Mouse (Mus musculus) right cerebral cortex, postnatal 10 days (tissue): Measurements from ENCODE around the gene Dlec1.

Experiments
- DNase-seq, 2 experiments: peaks; one replicate each; pipeline ENCODE4 v3.0.0; 2021; ENCODE audit warnings: low spot score in 2 of 2

Gene Dlec1

DNA sequence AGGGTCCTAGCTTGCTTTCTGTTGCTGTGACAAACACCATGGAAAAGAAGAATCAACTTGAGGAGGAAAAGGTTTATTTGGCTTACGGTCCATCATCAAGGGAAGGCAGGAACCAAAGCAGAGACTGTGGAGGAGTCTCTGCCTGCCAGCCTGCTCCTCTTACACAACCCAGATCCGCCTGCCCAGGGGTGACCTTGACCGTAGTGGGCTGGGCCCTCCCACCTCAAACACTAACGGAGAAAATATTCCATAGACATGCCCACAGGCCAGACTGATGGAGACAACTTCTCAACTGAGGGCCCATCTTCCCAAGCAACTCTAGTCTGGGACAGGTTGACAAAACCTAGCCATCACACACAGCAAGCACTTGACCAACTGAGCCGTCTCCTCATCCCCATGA is 39.8 kb downstream of the Dlec1 start:
- no peak for DNase-seq

DNA sequence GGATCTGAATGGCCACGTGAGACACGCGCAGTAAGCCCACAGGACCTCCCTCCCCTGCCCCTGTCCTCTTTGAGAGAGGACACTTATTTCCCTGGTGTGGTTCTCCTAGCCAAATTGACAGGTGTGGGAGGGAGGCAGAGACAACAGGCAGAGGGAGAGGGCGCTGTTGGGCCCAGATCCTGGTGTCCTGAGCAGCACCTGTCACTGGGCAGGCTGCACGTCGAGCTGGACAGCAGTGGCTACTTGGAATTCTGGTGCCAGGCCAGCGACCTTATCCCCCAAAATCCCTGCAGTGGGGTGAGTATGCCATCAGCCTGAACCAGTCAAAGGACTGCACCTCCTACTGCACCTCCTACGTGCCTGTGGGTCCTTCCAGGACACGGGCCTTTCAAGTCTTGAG is 41.1 kb downstream of the Dlec1 start:
- no peak for DNase-seq

DNA sequence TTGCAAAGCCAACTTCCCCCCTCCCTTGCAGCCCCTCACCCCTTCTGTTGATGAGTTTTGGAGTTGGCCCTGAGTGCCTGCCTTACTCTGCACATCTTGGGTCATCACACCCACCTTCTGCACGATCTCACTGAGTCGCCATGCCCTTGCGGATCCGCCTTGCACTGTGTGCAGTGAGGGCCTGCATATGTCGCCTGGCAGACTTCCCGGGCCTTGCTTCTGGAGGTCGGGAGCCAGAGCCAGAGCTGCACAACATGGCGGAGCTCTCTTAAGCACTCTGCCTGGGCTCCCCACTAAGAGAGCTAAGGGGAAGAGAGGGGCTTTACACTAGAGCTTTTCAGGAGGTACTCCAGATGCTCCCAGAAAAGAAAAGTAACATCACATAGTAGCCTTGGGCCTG is 42.4 kb downstream of the Dlec1 start:
- no peak for DNase-seq

DNA sequence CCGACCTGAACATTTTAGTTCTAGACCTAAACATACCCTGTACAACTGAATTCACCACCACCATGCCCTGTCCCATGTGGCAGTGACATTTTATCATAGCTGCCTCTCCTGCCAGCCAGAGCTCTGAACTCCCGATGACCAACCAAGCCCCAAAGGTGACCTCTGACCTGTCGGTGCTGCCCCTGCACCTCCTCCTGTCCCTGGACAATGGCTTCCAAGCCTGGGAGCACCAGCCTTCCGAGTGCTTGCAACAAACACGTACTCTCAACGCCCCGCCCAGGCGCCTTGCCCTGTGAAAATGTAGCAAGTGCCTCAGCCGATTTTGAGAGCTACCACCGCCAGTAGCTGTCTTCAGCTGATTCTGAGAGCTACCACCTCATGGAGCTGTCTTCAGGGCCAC is 42.9 kb downstream of the Dlec1 start:
- no peak for DNase-seq

DNA sequence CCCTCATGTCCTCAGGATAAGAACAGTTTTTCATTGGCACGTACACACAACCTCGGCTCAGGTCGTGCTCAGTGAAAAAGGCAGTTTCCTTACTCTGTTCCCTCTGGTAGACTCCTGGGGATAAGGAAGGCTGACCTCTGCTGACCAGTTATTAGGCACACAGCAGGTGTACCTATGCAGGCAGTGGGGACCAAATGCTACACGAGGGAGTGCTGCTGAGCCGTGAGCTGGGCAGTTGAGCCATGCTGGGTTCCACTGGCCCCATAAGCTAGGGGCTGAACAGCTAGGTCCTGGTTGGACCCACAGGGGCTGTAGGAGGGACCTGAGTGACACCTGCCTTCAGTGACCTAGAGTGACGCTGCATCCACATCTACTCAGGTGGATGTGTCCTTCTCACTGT is 43.4 kb downstream of the Dlec1 start:
- DNase-seq = no peak

DNA sequence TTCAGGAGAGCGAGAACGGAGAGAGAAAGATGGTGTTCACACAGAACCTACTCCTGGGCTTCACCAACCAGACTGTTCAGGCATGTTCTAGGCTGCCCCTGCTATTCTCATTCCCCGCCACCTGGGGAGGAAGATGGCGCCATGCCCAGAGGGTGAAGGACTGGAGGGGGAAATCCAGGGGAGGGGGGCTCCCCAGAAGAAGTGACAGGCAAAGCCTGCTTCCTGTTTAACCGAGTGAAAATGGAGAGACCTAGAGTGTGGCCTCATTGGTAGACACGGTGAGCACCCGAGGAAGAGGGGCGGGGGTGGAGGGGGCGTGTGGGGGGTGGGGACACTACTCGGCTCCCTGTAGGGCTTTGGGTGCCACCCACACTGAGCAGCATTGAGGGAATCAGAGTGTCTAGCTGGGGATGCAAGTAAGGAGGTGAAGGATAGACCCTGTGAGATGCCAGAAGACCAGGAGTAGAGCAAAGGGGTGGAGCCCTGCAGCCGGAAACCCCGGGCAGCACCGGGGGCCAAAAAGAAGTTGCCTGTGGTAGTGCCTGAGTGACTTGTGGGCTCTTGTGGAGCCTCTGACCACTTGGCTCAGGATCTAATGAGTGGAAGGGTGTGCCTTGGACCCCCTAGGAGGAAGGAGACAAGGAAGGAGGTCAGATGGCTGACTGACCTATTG is 44.0 kb downstream of the Dlec1 start:
- DNase-seq = no peak

DNA sequence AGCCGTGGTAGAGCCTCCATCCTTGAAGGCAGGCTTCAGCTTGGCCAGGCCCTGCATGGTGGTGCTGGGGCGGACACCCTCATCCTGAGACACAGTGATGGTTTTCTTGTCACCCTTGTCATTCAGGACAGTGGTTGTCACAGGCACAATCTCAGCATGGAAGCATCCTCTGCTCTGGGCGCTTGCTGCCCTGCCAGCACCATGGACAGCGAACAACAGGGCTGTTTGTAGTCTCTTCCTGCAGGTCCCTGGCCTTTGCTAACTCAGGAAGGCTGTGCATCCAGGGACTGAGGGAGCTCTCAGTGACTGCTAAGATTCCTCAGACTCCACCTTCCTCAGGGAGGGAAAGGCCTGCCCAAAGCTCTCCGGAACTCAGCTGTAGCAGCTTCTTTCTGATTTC is 47.3 kb downstream of the Dlec1 start:
- no peak for DNase-seq

DNA sequence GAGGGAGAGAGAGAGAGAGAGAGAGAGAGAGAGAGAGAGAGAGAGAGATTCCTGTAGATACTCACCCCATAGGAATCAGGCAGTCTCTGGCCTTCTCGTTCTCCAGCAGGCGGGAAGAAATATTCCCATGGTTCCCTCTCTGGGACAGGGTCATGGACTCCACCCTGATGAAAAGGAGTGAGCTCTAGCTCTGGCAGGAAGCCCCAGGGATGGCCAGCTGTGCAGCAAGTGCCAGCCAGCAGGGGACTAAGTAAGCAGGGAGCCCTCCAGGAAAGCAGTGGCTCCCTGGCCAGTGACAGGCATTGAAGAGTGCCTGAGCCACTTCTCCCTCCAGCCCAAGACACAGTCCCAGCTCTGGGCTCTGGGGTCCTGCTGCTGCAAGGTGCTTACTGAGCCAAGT is 49.5 kb downstream of the Dlec1 start:
- DNase-seq = no peak

DNA sequence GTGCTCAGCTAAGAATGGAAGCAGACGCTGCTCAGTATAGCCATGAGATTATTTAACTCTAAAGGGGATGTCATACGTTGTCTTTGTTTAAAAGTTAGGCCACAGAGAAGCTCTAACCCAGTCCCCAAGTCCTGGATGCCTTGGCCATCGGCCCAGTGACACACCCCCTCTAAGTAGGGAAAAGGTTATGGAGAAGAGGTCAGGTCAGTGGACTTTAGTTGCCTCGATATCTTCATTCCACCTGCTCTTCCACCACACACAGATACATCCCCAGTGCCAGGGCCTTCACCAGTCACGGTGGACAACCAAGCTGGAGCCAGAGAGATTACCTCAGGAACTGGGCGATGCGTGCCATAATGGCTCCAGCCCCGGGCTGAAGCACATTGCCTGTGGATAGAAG is 53.1 kb downstream of the Dlec1 start:
- no peak for DNase-seq

DNA sequence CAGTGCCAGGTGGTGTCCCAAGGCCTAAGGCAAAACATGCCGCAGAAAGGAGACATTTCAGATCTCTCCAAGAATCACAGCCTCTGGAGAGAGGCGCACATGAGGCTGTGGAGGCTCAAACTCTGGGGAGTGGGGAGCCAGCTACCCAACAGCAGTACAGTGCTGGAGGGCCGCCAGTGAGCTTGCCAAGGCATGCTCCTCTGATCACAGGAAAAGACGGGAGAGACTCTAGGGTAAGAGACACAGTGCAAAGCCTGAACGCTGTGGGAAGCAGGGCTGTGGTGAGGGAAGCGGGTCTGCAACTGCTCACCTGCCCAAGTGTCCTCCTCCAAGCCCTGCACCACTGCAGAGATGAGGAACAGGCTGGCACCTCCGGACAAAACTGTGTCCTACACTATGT is 53.5 kb downstream of the Dlec1 start:
- DNase-seq = peak in 1 of 2 experiments; percentile 41

DNA sequence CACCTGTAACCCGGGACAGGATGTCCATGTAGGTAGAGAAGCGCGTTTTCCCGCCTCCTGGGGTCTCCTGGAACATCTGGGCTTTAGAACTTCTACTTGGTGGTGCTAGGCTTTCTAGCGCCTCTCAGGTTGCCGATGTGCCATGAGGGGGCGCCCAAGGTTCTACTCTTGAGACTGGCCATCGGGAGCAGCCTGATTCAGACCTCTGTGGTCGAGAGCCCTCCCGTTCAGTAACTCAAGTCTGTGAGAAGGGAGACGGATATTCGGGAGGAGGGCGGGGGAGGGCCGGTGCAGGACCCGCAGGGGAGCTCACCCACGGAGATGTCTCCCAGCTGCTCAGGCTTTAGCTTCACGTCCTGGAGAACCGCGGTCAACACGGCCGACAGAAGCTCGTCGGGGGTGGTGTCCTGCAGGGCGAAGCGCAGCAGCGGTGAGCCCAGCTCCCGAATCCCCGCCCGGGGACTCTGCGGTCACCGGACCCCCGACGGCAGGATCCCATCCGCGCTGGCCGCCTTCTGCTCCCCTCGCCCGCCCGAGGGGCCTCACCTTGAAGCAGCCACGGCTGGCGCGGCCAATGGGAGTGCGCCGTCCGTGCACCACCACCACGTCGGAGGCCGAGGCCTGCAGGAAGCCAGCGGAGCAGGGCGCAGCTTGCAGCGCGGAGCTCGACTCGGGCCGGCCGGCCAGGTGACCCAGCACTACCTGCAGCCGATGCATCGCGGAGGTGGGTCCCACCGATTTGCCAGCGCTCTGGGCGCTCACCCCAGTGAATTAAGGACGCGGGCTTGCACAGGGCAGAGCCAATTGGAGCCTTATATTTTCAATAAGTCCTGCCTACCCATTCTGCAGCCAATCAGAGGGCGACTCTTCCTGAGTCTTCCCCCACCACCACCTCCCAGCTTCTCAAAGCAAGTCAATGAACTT is 54.3 kb downstream of the Dlec1 start, which contains the start of gene Acaa1b:
TSS of gene Acaa1b (minus strand) at position 816 of the 924 bp plus-strand sequence.
- DNase-seq = peak; percentile 73 to 85

DNA sequence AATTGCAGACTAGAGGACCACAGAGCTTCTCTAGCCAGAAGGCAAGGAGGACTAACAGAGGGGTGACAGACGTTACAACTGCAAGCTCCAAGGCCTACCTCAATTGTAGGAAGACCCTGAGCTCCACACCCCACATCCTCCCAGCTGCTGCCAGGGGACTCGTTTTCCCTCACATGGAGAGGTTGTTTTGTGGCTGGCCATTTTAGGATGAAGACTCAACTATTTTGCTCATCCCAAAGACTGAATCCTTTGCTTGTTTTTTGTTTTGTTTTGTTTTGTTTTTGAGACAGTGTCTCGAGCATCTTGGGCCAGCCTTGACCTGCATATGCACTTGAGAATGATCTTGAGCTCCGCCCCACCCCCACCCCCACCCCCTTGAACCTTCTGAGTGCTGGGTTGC is 56.6 kb downstream of the Dlec1 start, which contains the start of gene Gm47289:
TSS of gene Gm47289 (plus strand) at position 301 of the 400 bp plus-strand sequence.
- no peak for DNase-seq

DNA sequence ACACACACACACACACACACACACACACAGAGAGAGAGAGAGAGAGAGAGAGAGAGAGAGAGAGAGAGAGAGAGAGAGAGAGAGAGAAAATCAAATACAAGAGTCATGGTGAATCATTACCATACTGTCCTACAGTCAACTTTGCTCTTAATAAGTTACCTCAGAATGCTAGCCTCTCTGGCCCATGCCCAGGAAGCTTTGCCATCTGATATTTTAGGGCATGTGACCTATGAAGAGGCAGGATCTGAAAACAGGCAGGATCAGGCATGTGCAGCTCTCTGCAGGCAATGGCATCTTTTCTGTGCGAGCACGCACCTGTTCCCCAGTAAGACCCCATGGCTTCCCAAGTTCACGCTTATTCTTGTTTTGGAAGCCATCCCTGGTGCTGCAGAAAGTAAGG is 58.4 kb downstream of the Dlec1 start:
- DNase-seq = no peak

DNA sequence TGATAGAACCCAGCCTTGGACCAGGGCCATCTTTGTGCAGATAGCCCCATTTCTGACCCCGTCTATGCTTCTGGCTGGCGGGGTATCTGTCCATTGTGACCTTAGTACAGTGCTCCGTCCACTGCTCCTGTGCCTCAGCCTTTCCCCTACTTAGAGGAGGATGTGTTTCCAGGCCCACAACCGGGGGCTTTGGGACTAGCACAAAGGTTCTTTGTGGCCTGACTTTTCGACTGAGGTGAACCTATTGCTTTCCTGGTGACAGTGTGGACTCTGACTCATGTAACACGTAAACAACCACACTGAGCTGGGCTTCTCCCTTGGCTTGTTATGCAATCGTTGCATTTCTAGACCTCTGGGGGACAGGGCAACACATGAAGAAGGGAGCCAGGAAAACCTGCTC is 62.5 kb downstream of the Dlec1 start:
- no peak for DNase-seq

DNA sequence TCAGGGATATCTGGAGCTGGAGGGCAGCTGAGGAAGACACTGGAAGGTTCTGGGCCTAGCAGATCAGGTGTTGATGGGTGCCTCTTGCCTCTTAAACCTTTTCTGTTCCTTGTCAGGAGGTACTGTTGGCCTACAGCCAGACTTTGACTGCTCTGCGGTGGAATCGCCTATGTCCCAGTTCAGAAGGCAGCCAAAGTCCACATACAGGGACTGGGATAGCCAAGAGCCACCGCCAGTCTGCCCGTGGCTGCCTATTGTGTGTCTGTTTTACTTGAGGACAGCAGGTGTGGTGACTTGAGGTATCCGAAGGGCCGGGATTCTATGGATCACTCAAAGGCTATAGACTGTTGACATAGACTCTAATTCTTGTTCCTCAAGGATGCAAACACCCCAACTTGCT is 63.3 kb downstream of the Dlec1 start:
- DNase-seq = no peak

DNA sequence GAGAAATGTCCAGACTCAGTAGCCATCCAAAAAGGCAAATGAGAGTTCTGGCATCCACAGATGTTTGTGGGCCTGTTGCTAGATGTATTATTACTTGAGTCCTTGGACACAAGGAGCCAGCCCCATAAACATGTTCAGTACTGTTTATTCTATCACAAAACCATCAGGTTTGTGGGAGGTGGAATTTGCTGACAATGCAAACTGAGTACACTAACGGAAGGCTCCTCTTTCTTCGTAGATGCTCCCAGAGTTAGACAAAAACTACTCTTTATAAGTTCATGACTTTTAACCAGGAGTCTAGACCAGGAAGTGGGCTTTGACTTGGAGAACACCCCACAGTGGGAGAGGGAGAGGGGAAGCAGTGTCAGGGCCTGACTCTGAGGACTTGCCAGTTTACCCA is 65.3 kb downstream of the Dlec1 start:
- DNase-seq = no peak

DNA sequence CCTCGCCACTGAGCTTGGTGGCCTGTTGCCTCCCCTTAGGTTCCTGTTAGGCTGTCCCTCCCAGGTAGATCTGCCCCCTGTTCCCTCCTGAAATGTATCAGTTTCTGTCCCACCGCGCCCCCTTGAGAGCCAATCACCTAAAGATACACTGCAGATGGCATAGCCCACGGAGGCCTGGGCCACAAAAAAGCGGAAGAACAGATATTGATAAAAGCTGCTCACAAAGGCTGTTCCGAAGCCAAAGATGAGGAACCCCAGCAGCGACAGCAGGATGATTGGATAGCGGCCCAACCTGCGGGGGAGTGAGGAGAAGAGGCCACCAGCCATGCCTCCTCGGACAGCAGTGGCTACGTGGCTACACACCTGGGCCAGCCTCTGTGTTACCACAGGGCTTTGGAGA is 77.0 kb downstream of the Dlec1 start:
- no peak for DNase-seq

DNA sequence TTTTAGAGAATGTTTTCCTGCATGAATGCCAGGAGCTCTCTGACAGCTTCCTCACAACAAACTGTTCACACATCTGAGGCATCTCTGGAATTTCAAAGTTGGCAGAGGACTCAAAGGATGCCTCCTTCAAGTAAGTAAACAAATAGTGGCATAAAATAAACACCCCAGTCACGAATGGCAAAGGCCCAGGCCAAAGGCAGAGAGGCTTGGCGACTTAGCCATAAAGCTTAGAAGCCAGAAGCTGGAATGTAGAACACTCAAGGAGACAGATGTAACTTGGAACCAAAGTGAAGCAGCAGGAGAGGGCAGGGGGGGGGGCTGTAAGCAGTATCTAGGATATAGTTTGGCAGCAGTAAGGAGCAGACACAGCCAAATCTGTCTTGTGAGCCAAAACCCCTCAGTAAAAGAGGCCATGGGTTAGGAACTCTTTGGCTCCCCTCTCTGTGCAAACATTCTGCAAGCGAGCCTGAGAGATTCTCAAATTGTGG is 79.0 kb downstream of the Dlec1 start:
- DNase-seq = peak; percentile 31 to 43

DNA sequence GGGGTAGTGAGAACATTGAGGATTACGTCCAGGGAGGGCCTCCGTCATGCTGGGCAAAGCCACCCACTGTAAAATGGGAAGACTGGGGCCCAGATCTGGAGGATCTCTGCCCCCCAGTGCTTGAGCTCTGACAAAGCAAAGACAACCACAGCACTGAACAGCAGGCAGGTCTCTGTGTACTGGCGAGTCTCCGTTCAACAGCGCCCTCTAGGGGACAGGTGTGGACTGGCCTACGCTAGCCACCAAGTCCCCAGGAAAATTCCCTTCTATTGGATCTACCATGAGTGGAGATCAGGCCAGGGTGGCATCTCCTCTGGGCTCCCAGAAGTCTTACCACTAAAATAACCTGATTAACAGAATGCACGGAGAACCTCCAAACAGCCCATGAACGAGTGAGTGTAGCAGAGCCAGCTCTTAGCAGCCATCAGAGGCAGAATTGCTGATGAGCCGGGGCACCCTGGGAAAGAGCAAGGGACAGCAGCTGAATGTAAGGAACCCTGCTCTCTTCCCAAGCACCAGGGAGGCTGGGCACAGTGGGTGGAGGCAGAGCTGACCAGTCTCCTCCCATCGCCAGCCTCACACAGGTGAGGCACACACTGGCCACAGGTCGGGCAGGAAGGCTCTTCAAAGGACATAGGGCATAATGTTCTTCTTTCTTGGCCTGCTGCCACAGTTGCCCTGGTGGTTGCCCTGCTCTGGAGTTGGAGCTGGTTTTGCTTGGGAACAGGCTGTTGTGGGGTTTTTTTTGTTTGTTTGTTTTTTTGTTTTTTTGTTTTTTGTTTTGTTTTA is 90.1 kb downstream of the Dlec1 start:
- DNase-seq = peak in 1 of 2 experiments; percentile 35
